Mouse (Mus musculus) spleen, postnatal 10 days (tissue): ENCODE measurements around the gene Exoc4.

Experiments
- DNase-seq, 2 experiments: peaks; one replicate each; pipeline ENCODE4 v3.0.0; 2021 to 2022; ENCODE audit warnings: low spot score in 2 of 2

Gene Exoc4

DNA sequence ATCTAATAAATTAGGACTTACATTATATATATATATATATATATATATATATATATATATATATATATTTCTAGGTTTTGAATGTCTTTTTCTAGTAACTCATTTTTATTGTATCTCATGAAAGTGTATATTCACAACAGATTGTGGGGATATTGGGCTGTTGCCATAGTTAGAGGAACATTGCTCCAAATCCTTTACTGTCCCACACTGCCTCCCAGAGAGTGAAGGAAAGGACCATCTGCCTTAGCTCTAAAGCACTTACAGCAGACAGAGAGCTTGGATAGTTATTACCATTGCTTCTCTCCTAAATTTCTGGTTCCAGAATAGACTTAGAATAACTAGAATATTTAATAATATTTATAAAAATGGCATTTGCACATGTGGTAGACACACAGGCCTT lies 512.7 kb downstream of the Exoc4 start:
- DNase-seq: no peak

DNA sequence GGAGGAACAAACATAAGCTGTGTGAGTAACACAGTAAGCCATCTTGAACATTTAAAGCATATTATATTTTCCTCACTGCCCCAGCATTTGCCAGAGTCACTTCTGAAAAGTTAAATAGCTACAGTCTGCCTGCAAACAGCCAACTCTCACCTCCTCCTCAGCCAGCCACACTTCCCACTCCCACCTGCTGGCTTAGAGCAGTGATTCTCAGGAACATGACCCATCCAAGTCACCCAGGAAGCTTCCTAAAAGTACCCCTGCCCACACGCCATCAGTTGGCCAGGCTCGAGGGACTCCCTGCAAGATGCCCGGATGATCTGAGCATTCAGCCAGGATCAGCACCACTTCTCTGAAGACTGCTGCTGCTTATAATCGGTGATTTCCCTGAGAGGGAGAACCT lies 514.4 kb downstream of the Exoc4 start:
- no peak for DNase-seq

DNA sequence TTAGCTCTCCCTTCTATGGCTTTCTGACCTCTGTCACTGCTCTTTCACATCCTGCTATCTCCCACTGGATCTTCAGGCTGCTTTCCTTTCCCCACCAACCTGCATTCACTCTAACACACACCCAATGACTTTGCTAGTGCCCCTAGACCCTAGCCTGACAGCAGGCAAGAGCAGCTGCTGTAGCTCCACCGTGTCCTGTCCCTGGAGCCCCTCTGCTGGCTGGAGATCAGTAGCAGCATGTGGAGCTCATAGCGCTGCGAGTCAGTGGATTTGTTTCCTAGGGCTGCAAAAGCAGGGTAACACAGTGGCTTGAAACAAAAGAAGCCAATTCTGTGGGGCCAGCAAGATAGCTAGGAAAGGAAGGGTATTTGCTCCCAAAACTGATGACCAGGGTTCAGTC lies 515.1 kb downstream of the Exoc4 start:
- DNase-seq: no peak

DNA sequence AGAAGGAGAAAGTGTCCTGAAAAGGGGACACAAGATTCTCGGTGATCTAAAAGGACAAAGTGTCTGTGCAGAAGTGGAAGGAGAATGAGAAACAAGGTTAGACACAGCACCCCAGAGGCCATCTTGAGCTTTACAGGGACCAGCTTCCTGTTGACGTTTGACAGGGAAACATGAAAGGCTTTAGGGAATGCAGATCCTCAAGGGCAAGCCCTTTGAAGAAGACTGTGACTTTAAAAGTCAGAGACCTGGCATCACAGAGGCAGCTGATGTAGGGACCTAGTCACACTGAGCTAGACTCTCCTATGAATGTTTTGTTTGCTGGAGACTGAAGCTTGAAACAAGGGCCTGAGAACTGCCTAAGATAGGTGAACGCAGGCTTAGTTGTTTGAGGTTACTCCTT lies 520.4 kb downstream of the Exoc4 start:
- DNase-seq: no peak

DNA sequence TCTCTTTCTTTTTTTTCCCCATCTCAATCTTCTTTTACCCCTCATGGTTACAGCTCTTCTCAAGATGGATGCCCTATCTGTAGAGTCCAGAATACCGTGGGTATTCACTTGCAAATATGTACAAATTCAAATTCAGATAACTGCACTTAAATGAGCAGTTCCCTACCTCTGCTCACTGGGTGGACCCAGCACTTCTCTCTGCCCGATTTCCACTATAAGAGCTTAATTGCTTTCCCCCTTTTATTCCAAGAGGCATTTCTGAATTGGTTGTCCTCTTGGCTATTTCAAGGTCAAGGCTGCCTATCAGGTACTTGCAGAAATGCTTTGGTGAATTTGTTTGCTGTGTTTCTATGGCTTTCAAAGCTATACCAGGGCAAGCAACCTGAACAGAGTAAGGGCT lies 521.1 kb downstream of the Exoc4 start:
- DNase-seq: no peak

DNA sequence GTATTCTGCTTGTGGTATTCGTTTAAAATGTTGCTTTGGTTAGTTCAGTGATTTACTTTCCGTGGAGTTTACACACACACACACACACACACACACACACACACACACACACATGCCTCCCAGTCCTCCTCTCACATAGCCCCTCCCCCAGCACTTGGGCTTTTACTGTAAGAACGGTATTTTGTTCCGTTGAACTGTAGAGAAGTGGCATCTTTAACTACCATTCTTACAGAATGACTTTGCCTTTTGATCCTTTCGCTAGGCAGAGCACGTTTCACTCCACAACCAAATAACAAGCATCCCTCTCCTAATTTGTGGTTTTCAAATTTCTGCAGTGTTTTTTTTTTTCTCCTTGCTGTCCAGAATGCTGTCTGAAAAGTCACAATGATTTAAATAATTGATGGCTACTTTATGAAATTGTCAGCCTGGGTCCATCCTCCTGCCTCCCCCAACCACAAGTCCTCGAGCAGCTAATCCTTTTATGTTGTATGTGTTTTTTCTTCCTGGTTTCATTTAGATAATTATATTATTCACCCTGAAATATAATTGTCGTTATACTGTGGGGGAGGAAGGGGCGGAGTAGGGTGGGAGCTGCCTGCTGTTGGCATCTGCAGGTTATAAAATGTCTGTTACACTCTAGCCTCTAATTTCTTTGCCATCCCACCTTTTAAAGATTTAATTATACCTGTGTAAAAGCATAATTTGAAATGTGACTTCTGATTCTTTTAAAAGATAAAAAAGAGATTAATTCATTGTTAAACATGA lies 523.8 kb downstream of the Exoc4 start:
- DNase-seq: no peak

DNA sequence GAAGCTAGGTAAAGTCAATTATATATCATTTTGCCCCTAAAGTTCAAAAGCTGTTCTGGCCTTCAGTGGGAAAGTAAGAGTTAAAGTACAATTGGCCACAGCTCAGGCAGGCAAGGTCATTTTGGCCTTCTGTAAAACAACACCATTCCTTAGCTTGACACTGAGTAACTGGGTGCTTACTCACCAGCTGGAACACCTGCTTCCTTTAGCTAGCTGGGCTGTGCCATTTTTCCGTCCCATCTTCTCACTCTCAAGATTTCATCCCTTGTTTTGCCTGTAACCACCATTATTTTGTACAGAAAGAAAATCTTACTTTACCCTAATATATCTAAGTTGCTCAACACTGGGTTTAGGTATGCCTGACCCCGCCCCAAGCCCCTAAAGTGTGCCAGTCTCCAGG lies 543.7 kb downstream of the Exoc4 start:
- no peak for DNase-seq

DNA sequence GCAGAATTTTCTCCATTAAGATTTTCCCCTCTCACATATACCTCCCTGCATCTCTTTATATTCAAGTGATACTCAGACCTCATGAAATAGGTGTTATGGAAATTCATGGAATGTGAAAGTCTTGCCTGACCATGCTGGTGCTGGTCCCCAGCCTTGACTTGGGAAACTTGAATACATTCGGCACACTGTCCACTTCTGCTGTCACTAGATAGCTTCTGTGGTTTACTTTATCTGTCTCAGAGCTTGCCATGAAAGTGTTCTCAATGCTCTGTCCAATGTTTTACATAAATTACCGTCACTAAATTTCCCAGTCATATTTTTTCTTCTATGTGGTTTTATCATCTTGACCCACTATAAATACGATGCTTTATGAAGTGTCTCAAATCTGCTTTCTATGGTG lies 552.4 kb downstream of the Exoc4 start:
- no peak for DNase-seq

DNA sequence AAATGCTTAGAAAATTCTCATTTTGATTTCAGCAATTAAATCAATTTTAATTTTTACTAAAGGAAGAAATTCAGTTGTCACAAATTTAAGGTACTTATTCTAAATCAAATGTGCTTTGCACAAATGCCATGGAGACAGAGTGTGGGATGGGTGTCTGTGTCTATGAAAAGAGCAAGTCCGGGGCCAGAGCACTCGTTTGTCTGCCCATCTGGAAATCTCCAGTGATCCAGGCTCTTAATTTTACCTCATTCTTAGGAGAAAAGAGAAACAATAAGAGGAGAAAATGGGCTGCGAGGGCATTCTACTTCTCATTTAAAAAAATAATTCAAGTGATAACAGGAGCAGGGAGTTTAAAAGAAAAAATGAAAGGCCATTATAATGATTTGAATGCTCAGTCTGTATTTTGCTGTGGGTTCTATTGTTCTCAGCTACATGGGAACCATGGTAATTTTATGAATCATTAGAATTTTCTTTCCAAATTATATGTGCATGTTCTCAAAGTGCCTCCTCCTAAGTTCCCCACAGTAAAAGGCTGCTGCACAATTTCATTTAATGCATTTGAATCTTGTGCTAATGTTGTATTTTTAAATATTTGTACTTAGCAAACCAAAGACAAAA lies 554.7 kb downstream of the Exoc4 start:
- no peak for DNase-seq

DNA sequence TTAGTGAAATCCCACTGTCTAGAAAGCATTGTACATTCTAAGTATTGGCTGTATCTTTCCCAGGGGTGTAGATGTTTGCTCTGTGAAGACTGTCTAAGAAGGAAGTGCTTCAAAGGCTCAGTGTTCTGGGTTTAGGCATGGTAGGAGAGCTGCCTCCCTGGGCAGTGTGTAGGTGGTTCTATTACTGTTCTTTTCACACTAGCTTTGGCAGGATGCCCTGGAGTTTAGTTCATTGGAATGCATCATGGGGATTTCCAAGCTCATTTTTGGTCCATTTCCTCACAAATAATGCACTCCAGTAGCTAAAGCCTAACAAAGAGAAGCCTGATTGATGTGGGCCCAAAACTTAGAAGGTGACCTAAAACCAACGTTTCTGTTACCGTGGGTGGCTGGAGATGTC lies 555.9 kb downstream of the Exoc4 start:
- no peak for DNase-seq

DNA sequence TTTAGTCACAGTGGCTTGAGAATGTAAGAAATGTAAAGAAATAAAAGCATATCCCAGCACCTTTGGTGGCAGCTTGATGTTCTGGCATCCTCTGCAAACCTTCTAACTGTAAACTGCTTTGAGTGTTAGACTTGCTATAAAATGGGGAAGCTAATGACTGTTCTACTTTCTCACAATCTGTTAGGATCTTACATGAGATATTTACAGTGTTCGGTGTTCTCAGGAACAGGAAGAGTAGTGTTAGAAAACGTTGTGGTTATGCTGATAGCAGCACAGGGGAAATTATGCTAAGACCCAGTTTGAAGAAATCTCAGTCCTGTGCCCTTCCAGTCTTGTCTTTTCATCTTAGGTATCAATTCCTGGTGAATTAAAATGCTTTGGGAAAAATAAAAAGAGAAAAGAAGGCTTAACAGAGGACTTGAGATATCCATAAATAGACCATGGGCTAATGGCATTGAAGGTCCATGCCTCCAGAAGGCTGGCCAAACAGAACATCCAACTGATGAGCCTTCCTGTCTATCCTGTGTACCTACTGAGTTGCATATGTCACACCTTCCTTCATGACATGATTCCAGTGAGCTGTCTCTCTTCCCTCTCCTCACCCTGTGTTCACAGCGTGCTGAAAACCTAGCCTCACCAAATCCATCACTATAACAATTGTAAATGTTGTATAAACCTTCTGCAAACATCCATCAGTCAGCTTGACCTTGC lies 557.3 kb downstream of the Exoc4 start:
- DNase-seq: no peak

DNA sequence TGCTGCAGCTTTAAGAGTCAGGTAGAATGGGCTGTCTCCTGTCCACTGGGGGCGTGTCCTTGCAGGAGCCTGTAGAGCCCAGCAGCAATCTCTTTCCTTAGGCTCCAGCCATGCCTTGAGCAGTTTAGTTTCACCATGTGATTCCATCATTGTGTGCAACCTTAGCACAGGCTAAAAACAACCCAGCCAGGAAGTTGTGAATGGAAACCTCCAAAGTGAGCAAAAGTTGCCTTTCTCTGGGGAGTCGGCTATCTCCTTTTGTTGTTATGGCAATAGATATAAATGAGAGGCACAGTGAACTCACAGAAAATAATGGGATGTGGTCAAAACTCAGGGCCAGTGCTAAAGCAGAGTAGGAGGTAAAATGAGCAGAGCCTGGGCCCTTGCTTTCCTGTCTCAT lies 565.5 kb downstream of the Exoc4 start:
- no peak for DNase-seq

DNA sequence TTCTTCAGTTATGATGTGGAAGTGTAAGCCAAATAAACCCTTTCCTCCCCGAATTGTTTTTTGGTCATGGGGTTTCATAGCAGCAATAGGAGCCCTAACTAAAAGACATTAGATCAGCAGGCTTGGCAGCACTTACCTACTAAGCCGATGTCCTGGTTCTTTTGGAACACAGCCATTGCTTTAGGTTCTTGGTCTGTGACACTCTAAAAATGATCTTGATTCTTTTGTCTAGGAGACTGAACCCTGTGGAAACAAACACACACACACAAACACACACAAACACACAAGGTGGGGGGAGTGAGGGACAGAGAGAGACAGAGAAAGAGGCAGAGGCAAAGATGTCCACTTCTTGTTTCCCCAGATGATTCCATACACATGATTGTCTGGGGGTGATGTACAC lies 574.3 kb downstream of the Exoc4 start:
- no peak for DNase-seq

DNA sequence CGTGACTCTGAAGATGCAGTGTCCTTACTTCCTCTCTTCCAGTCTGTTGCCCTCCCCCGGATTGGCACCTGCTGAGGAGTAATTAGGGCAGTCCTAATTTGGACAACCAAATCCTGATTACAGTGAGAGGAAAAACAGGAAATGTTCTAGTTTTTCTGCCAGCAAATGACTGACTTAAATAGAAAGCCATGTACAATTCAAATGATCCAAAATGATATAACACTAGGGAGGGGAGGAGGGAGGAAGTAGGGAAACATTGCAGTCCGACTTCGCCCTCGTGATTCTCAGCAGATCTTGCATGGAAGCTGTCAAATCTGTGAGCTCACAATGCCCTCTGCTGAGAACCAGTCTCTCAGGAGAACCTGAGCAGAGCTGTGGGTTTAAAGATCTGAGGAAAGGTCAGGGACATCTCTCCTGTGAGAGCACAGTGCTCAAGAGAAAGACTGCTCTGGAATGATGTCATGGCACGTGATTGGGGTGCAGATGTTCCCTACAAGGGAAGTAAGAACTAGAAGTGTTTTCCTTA lies 575.0 kb downstream of the Exoc4 start:
- no peak for DNase-seq

DNA sequence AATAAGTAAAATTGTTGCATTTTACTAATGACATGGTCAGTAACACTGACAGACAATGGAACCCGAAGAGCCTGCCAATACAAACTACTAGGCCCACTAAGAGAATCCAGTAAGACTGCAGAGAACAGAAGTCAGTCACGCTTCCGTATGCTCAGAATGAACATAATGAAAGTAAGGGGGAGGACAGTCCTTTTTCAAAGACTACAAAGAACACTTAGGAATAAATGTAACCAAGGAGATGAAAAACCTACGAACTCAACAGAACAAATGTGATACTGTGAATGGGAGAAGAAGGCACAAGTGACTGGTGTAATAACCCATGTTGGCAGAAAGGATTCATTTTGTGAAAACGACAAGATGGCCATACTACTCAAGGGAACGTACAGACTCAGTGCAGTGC lies 579.6 kb downstream of the Exoc4 start:
- no peak for DNase-seq

DNA sequence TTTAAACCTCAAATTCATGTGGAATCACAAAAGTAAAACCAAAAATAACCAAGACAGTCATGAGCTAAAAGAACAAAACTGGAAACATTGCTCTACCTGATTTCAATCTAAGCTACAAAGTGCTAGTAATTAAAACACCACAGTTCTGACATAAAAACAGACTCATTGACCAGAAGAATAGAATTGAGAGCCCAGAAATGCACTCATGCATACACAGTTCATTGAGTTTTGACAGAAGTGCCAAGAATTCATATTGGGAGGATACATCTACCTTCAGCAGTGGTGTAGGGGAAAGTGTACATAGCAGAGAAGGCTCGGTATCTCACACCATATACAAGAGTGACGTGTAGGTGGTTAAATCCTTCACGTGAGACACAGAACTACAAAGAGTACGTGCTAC lies 580.4 kb downstream of the Exoc4 start:
- DNase-seq: no peak

DNA sequence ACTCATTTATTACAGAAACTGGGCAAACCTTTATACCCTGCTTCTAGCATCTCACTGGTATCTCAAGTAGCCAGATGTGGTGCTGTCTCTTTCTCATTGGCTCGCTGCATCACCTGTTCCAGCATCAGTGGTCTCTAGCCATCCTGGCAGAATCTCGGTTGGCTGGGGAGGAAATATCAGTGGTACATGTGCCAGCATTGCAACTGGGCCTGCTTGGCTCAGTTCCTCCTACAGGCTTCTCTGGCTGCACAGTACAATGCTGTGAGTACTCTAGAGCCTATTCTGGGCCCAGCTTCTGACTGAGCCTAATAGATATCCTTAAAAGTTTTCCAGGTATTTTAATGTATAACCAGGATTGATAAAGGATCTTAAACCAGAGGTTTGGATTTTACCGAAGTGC lies 582.4 kb downstream of the Exoc4 start:
- no peak for DNase-seq

DNA sequence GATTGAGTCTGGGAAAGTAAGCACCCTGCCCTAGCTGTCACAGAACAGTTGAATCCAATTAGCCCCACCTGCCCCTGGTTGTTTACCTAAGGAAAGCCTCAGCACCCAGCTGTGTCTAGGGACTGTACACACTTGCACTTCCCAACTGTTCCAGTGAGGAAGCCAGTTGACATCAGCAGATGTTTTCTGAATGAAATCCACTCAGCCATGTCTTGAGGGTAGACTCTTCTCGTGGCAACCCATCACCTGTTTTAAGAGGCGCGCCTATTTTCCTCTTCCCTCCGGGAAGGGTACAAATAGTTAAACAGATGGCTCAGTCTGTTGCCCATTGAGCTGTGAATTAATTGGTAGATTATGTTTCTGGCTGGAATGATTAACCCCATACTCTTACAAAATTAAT lies 584.1 kb downstream of the Exoc4 start:
- no peak for DNase-seq

DNA sequence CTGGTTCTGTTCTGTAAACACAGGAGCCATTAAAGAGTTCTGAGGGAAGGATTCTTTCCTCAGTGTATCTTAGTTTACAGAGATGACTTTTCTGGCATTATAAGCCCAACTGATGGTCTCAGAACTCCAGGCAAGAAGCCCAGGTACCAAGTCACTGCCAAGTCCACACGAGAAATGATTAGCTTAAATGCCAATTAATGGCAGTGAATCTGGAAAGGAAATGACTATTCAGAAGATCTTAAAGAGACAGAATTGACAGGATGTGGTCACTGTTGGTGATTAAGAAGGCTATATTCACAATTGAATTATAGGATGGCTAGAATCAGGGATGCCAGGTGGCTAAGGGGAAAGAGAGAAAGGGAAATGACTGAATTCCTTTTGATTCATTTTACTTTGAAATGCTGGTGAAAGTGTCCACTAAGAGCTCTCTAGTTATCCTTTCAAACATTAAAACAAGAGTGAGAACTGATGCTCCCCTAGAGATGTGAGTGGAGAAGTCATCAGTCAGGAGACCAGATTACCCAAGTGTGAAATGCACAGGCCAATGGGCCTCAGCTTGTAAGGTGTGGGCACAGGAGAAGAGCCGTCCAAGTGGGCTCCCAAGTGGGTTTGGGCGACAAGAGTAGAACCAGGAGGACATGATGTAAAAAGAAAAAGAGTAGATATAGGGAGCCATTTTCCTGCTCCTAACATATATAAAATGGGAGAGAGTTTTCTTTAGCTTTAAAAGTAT lies 587.3 kb downstream of the Exoc4 start:
- no peak for DNase-seq

DNA sequence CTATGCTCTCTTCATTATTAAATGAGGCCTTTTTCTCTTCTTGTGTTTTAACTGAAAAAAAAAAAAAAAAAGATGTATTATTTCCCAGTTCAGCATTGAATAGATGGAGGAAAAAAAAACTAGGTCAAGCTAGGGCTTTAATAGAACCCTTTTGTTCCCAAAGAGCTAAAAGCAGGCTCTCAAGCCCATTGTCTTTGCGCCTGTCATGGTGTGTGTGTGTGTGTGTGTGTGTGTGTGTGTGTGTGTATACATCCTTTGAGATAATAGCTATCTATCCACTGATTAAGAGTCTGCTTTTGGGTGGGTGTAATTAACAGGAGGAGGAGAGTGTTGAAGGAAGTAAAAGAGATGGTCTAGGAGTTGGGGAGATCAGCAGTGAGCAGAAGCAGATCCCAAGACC lies 594.0 kb downstream of the Exoc4 start:
- DNase-seq: no peak

DNA sequence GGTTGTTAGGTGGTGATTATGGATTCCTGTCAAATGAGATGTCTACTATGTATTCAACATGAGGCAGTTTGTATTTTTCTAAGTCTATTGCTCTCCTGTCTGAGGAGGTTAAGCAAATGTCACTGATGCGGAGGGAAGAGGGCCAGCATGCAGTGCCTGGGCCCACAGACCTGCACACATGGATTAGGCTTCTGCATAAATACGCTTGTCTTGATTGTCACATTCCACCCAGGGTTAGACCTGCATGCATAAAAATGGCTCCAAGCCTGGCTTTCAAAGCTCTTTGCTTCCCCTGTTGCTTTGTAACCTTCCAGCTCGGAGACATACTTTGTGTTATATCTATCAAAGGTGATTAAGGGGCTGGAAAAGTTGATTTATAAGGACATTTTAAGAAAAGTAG lies 610.2 kb downstream of the Exoc4 start:
- no peak for DNase-seq

DNA sequence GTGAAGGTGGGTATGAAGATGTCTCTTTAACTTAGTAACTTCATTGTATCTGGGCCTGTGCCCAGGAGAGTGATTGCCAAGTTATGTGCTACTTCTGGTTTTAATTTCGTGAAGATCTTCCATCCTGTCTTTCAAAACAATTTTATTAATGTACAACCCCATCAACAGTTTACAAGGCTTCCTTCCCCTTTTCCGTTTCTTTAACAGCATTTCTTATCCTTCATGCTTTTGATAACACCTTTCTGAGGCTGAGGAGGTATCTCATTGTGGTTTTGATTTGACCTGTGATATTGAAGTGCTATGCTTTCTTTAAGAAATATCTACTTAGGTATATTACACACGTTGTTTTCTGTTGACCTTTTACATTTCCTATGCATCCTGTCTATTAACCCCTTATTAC lies 616.9 kb downstream of the Exoc4 start:
- DNase-seq: no peak
